Mouse (Mus musculus) B cell, adult (primary cell): ENCODE data around the gene 5031410I06Rik. TPM values are rescaled to one million over a fixed set of nuclear protein-coding genes. Genes with fewer than 3 reads are reported as not detected.

Experiments
- total RNA-seq: library from RNA; stranded (reverse); gene quantifications from 4 replicates; pipeline ENCODE4 v1.2.4, GENCODE M21; 2023; ENCODE audit not compliant: inconsistent age

Gene 5031410I06Rik
- not detected in 4 replicates for total RNA-seq

GRCm38 (mm10) chr5:26105262-26105661, at the start of gene 5031410I06Rik:
Gene 5031410I06Rik, minus strand, starts transcription at chr5:26105362.

DNA sequence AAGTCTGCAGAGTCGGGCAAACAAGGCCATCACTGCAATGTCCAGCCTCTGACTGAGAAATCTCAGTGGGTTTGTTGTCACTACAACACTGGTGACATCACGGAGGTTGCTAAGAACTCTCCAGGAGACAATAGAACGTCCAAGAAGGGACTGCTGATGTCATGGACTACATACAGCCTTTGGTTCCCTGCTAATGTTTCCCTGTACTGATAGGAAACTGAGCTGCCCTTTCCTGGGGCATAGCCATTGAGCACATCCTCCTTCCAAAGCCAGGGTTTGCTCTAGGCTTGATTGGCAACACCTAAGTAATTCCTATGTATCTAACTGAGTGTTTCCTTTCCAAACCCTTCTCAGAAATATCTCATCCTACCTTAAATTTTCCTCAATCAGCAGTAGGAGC, 16.2 kb upstream of the 5031410I06Rik start, which contains the start of gene Gm10220:
Gene Gm10220 (minus strand): TSS at position 101 of the 400 bp plus-strand sequence.

DNA sequence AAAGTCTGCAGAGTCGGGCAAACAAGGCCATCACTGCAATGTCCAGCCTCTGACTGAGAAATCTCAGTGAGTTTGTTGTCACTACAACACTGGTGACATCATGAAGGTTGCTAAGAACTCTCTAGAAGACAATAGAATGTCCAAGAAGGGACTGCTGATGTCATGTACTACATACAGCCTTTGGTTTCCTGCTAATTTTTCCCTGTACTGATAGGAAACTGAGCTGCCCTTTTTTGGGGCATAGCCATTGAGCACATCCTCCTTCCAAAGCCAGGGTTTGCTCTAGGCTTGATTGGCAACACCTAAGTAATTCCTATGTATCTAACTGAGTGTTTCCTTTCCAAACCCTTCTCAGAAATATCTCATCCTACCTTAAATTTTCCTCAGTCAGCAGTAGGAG, 16.0 kb downstream of the 5031410I06Rik start, which contains the start of gene Gm10471:
Gene Gm10471 (minus strand): TSS at position 101 of the 400 bp plus-strand sequence.

DNA sequence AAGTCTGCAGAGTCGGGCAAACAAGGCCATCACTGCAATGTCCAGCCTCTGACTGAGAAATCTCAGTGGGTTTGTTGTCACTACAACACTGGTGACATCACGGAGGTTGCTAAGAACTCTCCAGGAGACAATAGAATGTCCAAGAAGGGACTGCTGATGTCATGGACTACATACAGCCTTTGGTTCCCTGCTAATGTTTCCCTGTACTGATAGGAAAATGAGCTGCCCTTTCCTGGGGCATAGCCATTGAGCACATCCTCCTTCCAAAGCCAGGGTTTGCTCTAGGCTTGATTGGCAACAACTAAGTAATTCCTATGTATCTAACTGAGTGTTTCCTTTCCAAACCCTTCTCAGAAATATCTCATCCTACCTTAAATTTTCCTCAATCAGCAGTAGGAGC, 46.7 kb downstream of the 5031410I06Rik start, which contains the start of gene Gm7347:
Gene Gm7347 (minus strand): TSS at position 101 of the 400 bp plus-strand sequence.

Other genes with a start within 250 kb of the 5031410I06Rik start
- gene Gm21663, start 163.0 kb downstream of the 5031410I06Rik start, total RNA-seq = not detected in 4 replicates
- not detected in 4 replicates for gene Gm21671, start 150.9 kb downstream of the 5031410I06Rik start, total RNA-seq
- not detected in 4 replicates for gene Gm21680, start 132.7 kb downstream of the 5031410I06Rik start, total RNA-seq
- not detected in 4 replicates for gene Gm21698, start 116.7 kb downstream of the 5031410I06Rik start, total RNA-seq
- gene Gm1979, start 100.6 kb downstream of the 5031410I06Rik start, total RNA-seq = not detected in 4 replicates
- not detected in 4 replicates for gene Gm5862, start 82.4 kb downstream of the 5031410I06Rik start, total RNA-seq
- gene Speer4a, start 65.8 kb downstream of the 5031410I06Rik start, total RNA-seq = not detected in 4 replicates
- not detected in 4 replicates for gene Gm7347, start 46.8 kb downstream of the 5031410I06Rik start, total RNA-seq
- gene Gm10471, start 16.1 kb downstream of the 5031410I06Rik start, total RNA-seq = not detected in 4 replicates
- not detected in 4 replicates for gene Gm10220, start 16.1 kb upstream of the 5031410I06Rik start, total RNA-seq
- not detected in 4 replicates for gene Gm7361, start 152.3 kb upstream of the 5031410I06Rik start, total RNA-seq